Mouse (Mus musculus) heart, embryonic 16.5 days (tissue): ENCODE data around the gene Fbxw4. TPM values are rescaled to one million over a fixed set of nuclear protein-coding genes. Genes with fewer than 3 reads are reported as not detected.

ENCODE experiments used
- ATAC-seq: fragments of 200-750 bp; cut with Nextera tagmentation; replicated peaks from 2 replicates; pipeline ENCODE4 v1.8.0; 2017; ENCODE audit warnings: moderate number of reproducible peaks; ENCODE audit not compliant: insufficient read depth, low FRiP score; ENCODE audit errors: extremely low read depth
- H3K27ac ChIP-seq: fragments of 300-500 bp; sonication (generic); 2 replicates; pipeline ENCODE4 v1.5.1; 2014; ENCODE audit warnings: mild to moderate bottlenecking, low read length, control low read depth, moderate library complexity
- H3K27me3 ChIP-seq: fragments of 300-500 bp; sonication (generic); 2 replicates; pipeline ENCODE4 v1.6.1; 2014; ENCODE audit warnings: low read length, mixed read lengths; ENCODE audit not compliant: control insufficient read depth, insufficient read depth
- H3K36me3 ChIP-seq: fragments of 300-500 bp; sonication (generic); 2 replicates; pipeline ENCODE4 v1.6.1; 2014; ENCODE audit not compliant: control insufficient read depth, insufficient read depth
- H3K4me1 ChIP-seq: fragments of 300-500 bp; sonication (generic); 2 replicates; pipeline ENCODE4 v1.6.1; 2014; ENCODE audit warnings: low read length, mixed read lengths; ENCODE audit not compliant: control insufficient read depth, insufficient read depth
- H3K4me2 ChIP-seq: fragments of 300-500 bp; sonication (generic); 2 replicates; pipeline ENCODE4 v1.6.1; 2014; ENCODE audit warnings: low read depth, mild to moderate bottlenecking, control low read depth, low read length
- H3K4me3 ChIP-seq: fragments of 300-500 bp; sonication (generic); 2 replicates; pipeline ENCODE4 v1.5.1; 2014; ENCODE audit warnings: mild to moderate bottlenecking, control low read depth, low read length
- H3K9ac ChIP-seq: fragments of 300-500 bp; sonication (generic); 2 replicates; pipeline ENCODE4 v1.6.1; 2014; ENCODE audit warnings: low read length, control low read depth
- H3K9me3 ChIP-seq: fragments of 300-500 bp; sonication (generic); replicated peaks from 2 replicates; pipeline ENCODE4 v1.6.1; 2016; ENCODE audit warnings: low read length; ENCODE audit not compliant: control insufficient read depth
- WGBS: fragments of 180-500 bp; shearing (Covaris S2); extraction: QIAGEN DNeasy Blood & Tissue Kit; methylation state at CpG from one replicate; pipeline ENCODE4 v1.1.7; 2014; 5-methylcytosine and 5-hydroxymethylcytosine counted together
- polyA plus RNA-seq: library from polyadenylated mRNA; unstranded; fragments of >200 nt; fragmentation: Nextera tagmentation; extraction: Ambion mirVana; gene quantifications from 2 replicates; pipeline ENCODE4 v1.2.1, GENCODE M21; 2015

The Fbxw4 gene
- polyA plus RNA-seq, 1 experiment from 2014 or later = 7.1 TPM

DNA sequence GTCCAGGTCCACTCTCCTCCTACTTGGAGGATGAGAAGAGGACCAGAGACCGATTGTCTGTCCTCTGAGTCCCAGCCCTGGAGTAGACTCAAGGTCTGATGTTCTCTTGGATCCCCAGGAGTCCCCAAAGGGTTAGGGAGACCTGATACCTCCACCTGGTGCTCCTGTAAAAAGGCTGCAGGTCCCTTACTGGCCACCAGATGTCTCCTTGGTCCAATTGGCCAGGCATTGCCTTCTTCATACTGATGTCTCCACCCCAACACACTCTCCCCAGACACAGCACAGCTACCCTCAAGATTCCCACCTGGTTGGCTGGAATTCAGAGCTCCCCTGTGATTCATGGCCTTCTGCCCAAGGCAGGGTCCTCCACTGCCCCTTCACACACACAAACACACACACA lies 122.6 kb downstream of the Fbxw4 start:
- WGBS = 57% methylated on average over 1 of the region's 1 CpGs
- ATAC-seq = no peak
- Histone ChIP-seq H3K27ac (no peak overlapping the region), H3K9ac (no peak overlapping the region), H3K4me1 (peaks cover 12% of the 10 kb centered on the region), H3K36me3 (no peaks in the 10 kb centered on the region), H3K9me3 (no peaks in the 10 kb centered on the region), H3K27me3 (peaks cover 18% of the 10 kb centered on the region), H3K4me3 (no peak overlapping the region), H3K4me2 (no peak overlapping the region)

DNA sequence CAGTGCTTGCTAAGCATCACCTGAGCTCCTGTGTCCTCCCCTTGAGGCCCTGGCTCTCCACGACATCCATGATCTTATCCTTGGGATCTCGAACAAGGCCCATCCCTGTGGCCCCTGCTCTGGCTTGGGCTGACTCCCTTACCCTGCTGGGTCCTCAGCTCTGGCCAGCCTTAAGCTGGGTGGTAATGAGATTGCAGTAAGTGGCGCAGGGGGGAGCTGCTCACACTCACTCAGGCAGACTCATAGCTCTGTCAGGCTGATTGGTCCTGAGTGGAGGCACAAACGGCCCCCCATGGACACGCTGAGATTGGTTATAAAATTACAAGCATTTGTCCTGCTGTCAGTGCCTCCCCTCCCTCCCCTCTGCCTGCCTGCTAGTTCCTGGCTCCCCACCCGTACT lies 124.2 kb downstream of the Fbxw4 start:
- no peak for ATAC-seq

GRCm38 (mm10) chr19:45535214-45535735 lies 124.8 kb downstream of the Fbxw4 start:
- no peak overlapping the region for H3K4me3 ChIP-seq
- H3K27me3 ChIP-seq = peaks cover 2% of the 10 kb centered on the region
- H3K4me1 ChIP-seq = peaks cover 15% of the 10 kb centered on the region
- H3K9me3 ChIP-seq = no peaks in the 10 kb centered on the region
- H3K27ac ChIP-seq = no peak overlapping the region
- WGBS = 66% methylated on average over 8 of the region's 8 CpGs
- no peak for ATAC-seq
- H3K9ac ChIP-seq = no peak overlapping the region
- no peak overlapping the region for H3K4me2 ChIP-seq
- no peaks in the 10 kb centered on the region for H3K36me3 ChIP-seq

More for the DNA sequence above, 124.2 kb downstream of the Fbxw4 start:
- Histone ChIP-seq H3K4me1 (peaks cover 8% of the 10 kb centered on the region), H3K27me3 (peaks cover 8% of the 10 kb centered on the region), H3K9ac (no peak overlapping the region), H3K4me2 (no peak overlapping the region), H3K4me3 (no peak overlapping the region), H3K9me3 (no peaks in the 10 kb centered on the region), H3K36me3 (no peaks in the 10 kb centered on the region), H3K27ac (no peak overlapping the region)
- WGBS = 40% methylated on average over 6 of the region's 6 CpGs

GRCm38 (mm10) chr19:45533617-45534016 lies 126.5 kb downstream of the Fbxw4 start:
- no peak for ATAC-seq
- Histone ChIP-seq H3K27me3 (no peaks in the 10 kb centered on the region), H3K4me1 (peaks cover 30% of the 10 kb centered on the region), H3K36me3 (0 out of 2 replicates have a peak, but pooled peaks cover 4% of the 10 kb centered on the region), H3K27ac (no peak overlapping the region), H3K4me3 (no peak overlapping the region), H3K9me3 (no peaks in the 10 kb centered on the region), H3K9ac (no peak overlapping the region), H3K4me2 (no peak overlapping the region)
- WGBS = 48% methylated on average over 7 of the region's 7 CpGs

DNA sequence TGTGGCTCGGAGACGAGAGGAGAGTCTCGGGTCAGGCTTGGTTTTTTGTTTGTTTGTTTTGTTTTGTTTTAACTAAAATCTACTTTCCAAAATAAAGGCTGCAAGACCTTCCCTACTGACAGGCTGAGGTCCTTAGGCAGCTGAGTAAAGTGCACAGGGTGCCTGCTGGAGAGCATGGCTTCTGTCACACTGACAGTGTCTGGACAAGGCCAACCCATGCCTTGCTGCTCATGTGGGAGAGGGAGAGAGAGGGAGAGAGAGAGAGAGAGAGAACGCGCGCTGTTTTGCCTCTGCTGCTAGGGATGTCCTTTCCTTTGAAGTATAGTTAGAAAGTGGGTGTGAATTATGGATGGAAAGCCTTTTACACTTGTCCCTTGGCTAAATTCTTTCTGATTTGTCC lies 128.6 kb downstream of the Fbxw4 start:
- H3K4me1 ChIP-seq = peaks cover 30% of the 10 kb centered on the region
- ATAC-seq = peak; percentile 66
- no peak overlapping the region for H3K4me3 ChIP-seq
- WGBS = 44% methylated on average over 6 of the region's 6 CpGs
- no peaks in the 10 kb centered on the region for H3K27me3 ChIP-seq
- peak overlapping the region; percentile 44; the same call in 1 of the 2 replicates for H3K9ac ChIP-seq
- H3K36me3 ChIP-seq = peaks cover 17% of the 10 kb centered on the region
- H3K4me2 ChIP-seq = peak overlapping the region; percentile 6; the same call in 1 of the 2 replicates
- H3K27ac ChIP-seq = peak overlapping the region; percentile 89
- H3K9me3 ChIP-seq = no peaks in the 10 kb centered on the region

- Histone ChIP-seq H3K4me1 (peaks cover 30% of the 10 kb centered on the region), H3K36me3 (peaks cover 17% of the 10 kb centered on the region), H3K4me2 (no peak overlapping the region; the same call in 1 of the 2 replicates), H3K9me3 (no peaks in the 10 kb centered on the region), H3K9ac (peak overlapping the region; percentile 51), H3K27me3 (no peaks in the 10 kb centered on the region), H3K27ac (peak overlapping the region; percentile 89), H3K4me3 (no peak overlapping the region)
- 41% methylated on average over 15 of the region's 15 CpGs for WGBS
- ATAC-seq = peak; percentile 71
These were observed 129.7 kb downstream of the Fbxw4 start for GRCm38 (mm10) chr19:45530200-45530995.

- 69% methylated on average over 5 of the region's 5 CpGs for WGBS
- no peak overlapping the region for H3K4me2 ChIP-seq
- H3K4me3 ChIP-seq = no peak overlapping the region
- no peaks in the 10 kb centered on the region for H3K27me3 ChIP-seq
- H3K4me1 ChIP-seq = peaks cover 30% of the 10 kb centered on the region
- H3K36me3 ChIP-seq = peaks cover 17% of the 10 kb centered on the region
- ATAC-seq = no peak
- peak overlapping the region; percentile 33 for H3K9ac ChIP-seq
- peak overlapping the region; percentile 89 for H3K27ac ChIP-seq
- H3K9me3 ChIP-seq = no peaks in the 10 kb centered on the region
These were observed 130.8 kb downstream of the Fbxw4 start for GRCm38 (mm10) chr19:45529294-45529693.

Other genes starting within 250 kb of the Fbxw4 start
- gene Poll, start 99.8 kb downstream of the Fbxw4 start, polyA plus RNA-seq = 13.4 and 14.5 TPM in 2 replicates
- 32.0 and 33.8 TPM in 2 replicates for gene Gm17018, start 99.7 kb downstream of the Fbxw4 start, polyA plus RNA-seq
- gene Fgf8, start 82.6 kb upstream of the Fbxw4 start, polyA plus RNA-seq = 0.12 and 0.47 TPM in 2 replicates
- 9.0 and 9.2 TPM in 2 replicates for gene Npm3, start 89.3 kb upstream of the Fbxw4 start, polyA plus RNA-seq
- gene Mgea5, start 123.5 kb upstream of the Fbxw4 start, polyA plus RNA-seq = 33.3 and 33.7 TPM in 2 replicates
- gene Kcnip2, start 155.7 kb upstream of the Fbxw4 start, polyA plus RNA-seq = 16.6 and 17.9 TPM in 2 replicates